Mouse (Mus musculus) bone marrow, adult 2 months (tissue): Measurements from ENCODE around the gene Nt5c3b.

Source experiments
- CTCF ChIP-seq: fragments of 200-500 bp; IDR thresholded peaks from 2 replicates; pipeline ENCODE4 v1.5.1; 2011; ENCODE audit warnings: low read length, control low read depth; ENCODE audit not compliant: control insufficient read depth, insufficient read depth
- POLR2A ChIP-seq: fragments of 200-500 bp; IDR thresholded peaks from 2 replicates; pipeline ENCODE4 v1.6.1; 2011; ENCODE audit warnings: low read depth, mild to moderate bottlenecking, control low read depth, low read length, borderline replicate concordance; ENCODE audit not compliant: control insufficient read depth

DNA sequence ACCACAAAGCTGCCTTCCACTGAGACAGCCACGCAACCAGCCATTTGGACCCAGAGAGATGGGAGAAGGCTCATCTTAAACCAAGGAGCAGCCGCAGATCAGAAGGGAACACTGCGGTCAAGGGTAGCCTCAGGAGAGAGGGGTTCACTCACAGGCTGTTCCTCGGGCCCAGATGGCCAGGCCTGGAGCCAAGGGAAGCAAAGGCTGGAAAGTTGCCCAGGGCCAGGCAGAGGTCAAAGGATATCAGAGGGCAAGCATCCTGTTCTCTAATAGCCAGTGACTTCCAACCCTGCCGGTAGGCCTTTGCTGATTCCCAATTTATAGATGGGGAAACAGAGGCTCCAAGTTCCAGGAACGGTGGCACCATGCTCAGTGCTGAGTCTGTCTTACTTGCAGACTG is 53.0 kb downstream of the Nt5c3b start:
- TF ChIP-seq CTCF (no peak), POLR2A (no peak)
